Mouse (Mus musculus): ENCODE data around the gene Rptor. TPM values are rescaled to one million over a fixed set of nuclear protein-coding genes. Genes with fewer than 3 reads are reported as not detected.

Rptor gene
- total RNA-seq, 2 experiments from 2014 or later: 52.8 to 56.2 TPM

DNA sequence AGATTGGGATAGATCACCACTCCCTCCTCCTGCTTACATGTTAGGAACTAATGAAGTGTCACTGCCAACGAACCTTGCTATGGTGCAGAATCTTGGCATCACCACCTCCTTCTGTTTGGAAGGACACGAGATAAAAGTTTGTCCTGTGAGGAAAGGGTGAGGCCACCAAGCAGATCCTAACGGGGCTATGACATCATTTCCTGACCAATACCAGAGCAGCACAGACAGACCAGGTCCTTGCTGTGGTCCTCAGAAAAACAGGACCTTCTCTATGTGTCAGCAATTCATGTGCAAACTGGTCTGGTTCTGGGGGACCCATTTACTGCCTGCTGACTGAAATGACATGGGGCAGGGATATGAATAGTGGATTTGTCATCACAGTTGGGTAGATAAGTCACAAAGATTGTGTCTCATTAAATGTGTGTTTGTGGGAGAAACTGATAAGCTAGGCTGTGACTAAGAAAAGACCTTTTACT is 214.7 kb downstream of the Rptor start:
- intact Hi-C loops (cut with DNase I): no loop called here
- no peak for DNase-seq (ENCODE audit: low spot score in 2 of 2)

GRCm38 (mm10) chr11:119817898-119818297 is 215.2 kb downstream of the Rptor start:
- no peak for DNase-seq (ENCODE audit: low spot score in 2 of 2)
- intact Hi-C loops (cut with DNase I): no loop called here

DNA sequence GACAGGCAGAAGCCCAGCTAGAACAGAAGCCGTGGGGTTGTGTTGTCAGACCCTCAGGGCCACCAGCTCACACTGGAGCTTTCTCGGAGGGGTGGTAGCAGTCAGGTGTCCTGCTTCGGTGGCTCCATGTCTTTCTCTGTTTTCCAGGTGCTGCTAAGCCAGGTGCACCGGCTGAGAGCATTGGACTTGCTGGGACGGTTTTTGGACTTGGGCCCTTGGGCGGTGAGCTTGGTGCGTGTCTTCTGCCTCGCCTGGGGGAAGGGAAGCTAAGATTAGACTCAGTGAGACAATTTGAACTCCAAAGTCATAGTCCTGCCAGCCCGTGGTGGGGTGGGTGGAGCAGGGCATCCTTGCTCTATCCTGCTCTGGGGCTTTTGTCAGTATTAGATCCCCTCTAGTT is 218.8 kb downstream of the Rptor start:
- no peak for DNase-seq (ENCODE audit: low spot score in 2 of 2)
- intact Hi-C loops (cut with DNase I): no loop called here

DNA sequence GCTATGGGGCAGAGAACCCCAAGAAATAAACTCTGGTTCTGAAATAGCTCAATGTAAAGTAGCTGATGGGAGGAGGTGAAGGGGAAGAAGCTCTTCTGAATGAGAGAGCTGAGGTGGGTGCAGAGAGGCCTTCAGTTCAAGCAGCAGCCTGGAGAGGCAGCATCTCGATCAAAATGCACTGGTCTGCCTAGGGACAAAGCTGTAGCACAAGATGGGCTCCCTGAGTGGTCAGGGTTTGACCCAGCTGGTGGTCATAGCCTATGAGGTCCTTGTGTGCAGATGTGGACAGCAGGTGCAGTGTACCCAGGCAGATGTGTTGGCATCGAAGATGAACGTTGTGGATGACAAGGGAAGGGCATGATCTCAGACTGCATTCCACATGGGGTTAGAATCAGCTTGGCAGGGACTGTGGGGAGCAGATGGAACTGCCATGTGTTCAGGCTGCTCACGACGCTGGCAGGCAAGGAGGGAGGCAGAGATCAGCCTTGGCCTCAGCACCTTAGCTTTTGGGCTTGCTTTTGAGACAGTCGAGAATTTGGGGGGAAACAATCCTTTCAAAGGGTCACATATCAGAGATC is 221.5 kb downstream of the Rptor start:
- intact Hi-C loops (cut with DNase I): no loop called here
- DNase-seq (ENCODE audit: low spot score in 2 of 2): no peak

- no peak for DNase-seq (ENCODE audit: low spot score in 2 of 2)
- intact Hi-C loops (cut with DNase I): no loop called here
Observed at GRCm38 (mm10) chr11:119825783-119826182, 223.1 kb downstream of the Rptor start.

GRCm38 (mm10) chr11:119826239-119826638 is 223.5 kb downstream of the Rptor start:
- intact Hi-C loops (cut with DNase I): no loop called here
- DNase-seq (ENCODE audit: low spot score in 2 of 2): no peak

DNA sequence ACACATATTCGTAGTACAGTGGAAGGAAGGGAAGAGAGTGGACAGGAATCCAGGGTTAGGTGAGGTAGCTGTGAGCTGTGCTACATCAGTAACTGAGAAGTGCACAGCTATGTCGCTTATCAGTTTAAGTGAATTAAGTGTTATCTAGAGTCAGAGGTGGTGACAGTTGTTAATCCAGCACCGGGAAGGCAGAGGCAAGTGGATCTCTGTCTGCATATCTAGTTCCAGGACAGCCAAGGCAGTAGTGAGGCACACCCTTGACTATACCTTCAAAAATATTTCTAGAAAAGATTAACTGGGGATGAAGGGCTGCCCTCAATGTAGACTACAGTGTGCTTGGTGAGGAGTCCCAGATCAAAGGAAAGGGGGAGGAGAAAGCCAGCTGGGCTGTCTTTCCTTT is 226.4 kb downstream of the Rptor start:
- intact Hi-C loops (cut with DNase I): no loop called here
- DNase-seq (ENCODE audit: low spot score in 2 of 2): no peak

- DNase-seq (ENCODE audit: low spot score in 2 of 2): no peak
- intact Hi-C loops (cut with DNase I): no loop called here
Observed at GRCm38 (mm10) chr11:119831682-119832081, 229.0 kb downstream of the Rptor start.

- intact Hi-C loops (cut with DNase I): no loop called here
- no peak for DNase-seq (ENCODE audit: low spot score in 2 of 2)
Observed at GRCm38 (mm10) chr11:119833311-119833710, 230.6 kb downstream of the Rptor start.

DNA sequence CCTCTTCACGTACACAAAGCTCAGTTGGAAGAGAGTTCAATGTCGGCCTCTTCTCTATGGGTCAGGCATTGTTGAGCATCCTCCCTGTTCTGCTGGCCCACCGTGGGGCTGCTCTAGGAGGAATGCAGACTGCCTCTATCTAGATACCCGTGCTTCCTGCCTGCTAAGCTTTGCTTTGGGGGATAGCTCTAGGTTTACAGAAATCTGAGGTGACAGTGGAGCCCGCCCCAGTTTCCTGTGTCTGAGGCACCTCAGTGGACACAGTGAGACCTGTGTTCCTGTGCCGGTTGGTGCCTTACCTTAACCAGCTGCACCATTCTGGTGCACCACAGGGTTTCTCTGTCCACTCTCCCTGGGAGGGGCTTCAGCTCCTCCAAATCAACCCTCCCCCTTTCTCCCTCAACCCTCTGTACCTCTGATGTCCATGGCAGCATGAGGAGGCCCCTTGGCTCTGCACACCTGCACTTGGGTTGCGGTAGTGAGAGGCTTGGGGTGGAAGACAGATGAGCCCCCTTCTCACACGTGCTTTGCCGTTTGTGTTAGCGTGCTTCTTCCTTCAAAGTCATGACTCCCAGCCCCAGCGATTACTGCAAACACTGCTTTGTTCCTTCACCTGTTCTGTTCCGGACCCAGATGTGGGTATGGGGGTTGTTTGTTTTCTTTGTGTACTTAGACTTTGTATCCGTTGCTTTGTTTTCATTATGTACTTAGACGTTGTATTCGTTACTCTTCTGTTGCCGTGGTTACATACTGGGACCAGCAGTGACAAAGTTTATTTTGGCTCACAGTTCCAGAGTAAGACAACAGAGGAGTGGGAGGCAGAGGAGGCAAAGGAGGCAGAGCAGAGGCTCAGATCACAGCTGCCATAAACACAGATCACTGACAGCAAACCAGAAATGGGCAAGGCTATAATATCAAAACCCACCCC is 231.4 kb downstream of the Rptor start:
- DNase-seq (ENCODE audit: low spot score in 2 of 2): no peak
- intact Hi-C loops (cut with DNase I): no loop called here

GRCm38 (mm10) chr11:119836326-119836725 is 233.6 kb downstream of the Rptor start:
- DNase-seq (ENCODE audit: low spot score in 2 of 2): no peak
- intact Hi-C loops (cut with DNase I): no loop called here

DNA sequence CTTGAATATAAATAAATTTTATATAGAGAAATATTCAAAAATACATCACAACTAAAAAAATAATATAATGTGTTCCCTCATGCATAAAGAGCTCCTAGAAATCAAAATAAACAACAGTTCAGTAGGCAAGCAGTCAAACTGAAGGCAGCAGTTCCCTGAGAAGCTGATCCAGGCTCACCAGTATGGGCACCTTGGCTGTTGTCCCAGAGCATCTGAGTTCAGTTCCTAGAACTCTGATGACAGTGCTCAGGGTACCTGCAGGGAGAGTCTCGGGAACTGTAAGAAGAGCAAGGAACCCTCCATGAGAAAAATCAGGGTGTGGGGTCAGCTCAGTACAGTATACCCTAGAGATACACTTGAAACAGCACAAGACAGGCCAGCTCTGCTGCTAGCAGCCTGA is 235.1 kb downstream of the Rptor start:
- intact Hi-C loops (cut with DNase I): no loop called here
- DNase-seq (ENCODE audit: low spot score in 2 of 2): no peak

GRCm38 (mm10) chr11:119839411-119840342 is 237.0 kb downstream of the Rptor start:
- intact Hi-C loops (cut with DNase I): no loop called here
- DNase-seq (ENCODE audit: low spot score in 2 of 2): no peak

DNA sequence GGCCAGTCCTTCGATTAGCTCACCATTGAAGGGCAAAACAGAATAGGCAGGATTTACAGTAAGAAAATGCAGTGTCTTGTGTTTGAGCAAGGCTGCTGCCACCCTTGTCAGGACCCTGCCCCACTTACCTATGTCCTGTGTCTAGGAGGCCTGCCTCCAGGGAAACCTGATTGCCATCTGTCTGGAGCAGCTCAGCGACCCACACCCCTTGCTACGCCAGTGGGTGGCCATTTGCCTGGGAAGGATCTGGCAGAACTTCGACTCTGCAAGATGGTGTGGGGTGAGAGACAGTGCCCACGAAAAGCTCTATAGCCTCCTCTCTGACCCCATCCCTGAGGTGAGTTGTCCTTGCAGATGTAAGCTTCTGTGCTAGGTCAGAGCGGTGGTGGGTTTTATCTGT is 243.9 kb downstream of the Rptor start:
- no peak for DNase-seq (ENCODE audit: low spot score in 2 of 2)
- intact Hi-C loops (cut with DNase I): no loop called here

DNA sequence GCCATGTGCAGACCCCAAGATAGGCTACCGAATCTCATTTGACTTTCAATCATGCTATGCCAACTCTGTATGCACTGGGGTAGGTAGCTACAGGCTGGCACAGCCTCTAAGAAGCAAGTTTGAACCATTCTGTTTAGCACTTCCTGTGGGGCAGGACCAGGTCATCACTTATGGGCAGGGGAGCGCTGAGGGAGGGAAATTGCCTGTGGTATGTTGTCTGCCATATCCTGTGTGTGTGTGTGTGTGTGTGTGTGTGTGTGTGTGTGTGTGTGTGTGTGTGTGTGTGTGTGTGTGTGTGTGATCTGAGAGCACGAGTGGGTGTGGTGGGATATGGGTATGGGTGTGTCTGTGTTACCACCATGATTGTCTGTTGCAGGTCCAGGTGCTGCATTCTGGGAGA is 244.4 kb downstream of the Rptor start:
- no peak for DNase-seq (ENCODE audit: low spot score in 2 of 2)
- intact Hi-C loops (cut with DNase I): no loop called here

DNA sequence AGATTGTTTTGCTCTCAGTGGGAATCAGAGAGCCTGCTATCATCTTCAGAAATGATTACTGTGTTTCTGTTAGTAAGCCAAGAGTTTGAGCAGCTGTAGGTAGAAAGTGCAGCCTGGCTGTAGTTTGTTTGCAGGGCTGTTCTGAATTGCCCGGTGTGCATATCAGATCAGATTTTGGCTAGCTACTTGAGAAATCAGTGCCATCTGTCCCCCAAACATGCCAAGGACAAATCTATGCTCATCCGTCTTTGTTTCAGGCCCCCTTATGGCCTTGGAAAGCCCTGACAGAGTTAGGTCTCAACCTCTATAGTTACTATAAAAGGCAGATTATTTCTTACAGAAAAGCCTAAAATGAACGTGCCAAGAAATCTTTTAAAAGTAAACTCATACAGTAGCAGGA is 244.9 kb downstream of the Rptor start:
- no peak for DNase-seq (ENCODE audit: low spot score in 2 of 2)
- intact Hi-C loops (cut with DNase I): no loop called here

- no peak for DNase-seq (ENCODE audit: low spot score in 2 of 2)
- intact Hi-C loops (cut with DNase I): no loop called here
Observed at GRCm38 (mm10) chr11:119848189-119848588, 245.5 kb downstream of the Rptor start.

- no peak for DNase-seq (ENCODE audit: low spot score in 2 of 2)
- intact Hi-C loops (cut with DNase I): no loop called here
Observed at GRCm38 (mm10) chr11:119855999-119856398, 253.3 kb downstream of the Rptor start.

- intact Hi-C loops (cut with DNase I): no loop called here
- DNase-seq (ENCODE audit: low spot score in 2 of 2): no peak
Observed at GRCm38 (mm10) chr11:119862523-119863299, 260.0 kb downstream of the Rptor start.
